Mouse (Mus musculus) stomach, embryonic 16.5 days (tissue): ENCODE measurements at regions not wholly inside any gene's neighbourhood (a gene's known extent, or its start where the extent isn't known, plus 50 kb on each side); places are given as distances from the start of the nearest gene placed in this dataset.

ENCODE experiments used
- ATAC-seq: fragments of 200-750 bp; cut with Nextera tagmentation; 2 replicates; pipeline ENCODE4 v1.8.0; 2017; ENCODE audit warnings: moderate number of reproducible peaks, moderate TSS enrichment; ENCODE audit not compliant: insufficient read depth, low FRiP score
- H3K27ac ChIP-seq: fragments of 300-500 bp; sonication (generic); 2 replicates; pipeline ENCODE4 v1.5.1; 2014; ENCODE audit warnings: low read length
- H3K27me3 ChIP-seq: fragments of 300-500 bp; sonication (generic); 2 replicates; pipeline ENCODE4 v1.6.1; 2014; ENCODE audit warnings: low read length, control low read depth, mixed read lengths; ENCODE audit not compliant: control insufficient read depth, insufficient read depth
- H3K36me3 ChIP-seq: fragments of 300-500 bp; sonication (generic); 2 replicates; pipeline ENCODE4 v1.6.1; 2014; ENCODE audit warnings: low read length; ENCODE audit not compliant: control insufficient read depth, insufficient read depth
- H3K4me1 ChIP-seq: fragments of 300-500 bp; sonication (generic); 2 replicates; pipeline ENCODE4 v1.6.1; 2014; ENCODE audit warnings: low read length, control low read depth, mixed read lengths; ENCODE audit not compliant: control insufficient read depth, insufficient read depth
- H3K4me2 ChIP-seq: fragments of 300-500 bp; sonication (generic); 2 replicates; pipeline ENCODE4 v1.6.1; 2014; ENCODE audit warnings: low read depth, low read length, mixed read lengths
- H3K4me3 ChIP-seq: fragments of 300-500 bp; sonication (generic); replicated peaks from 2 replicates; pipeline ENCODE4 v1.5.1; 2014; ENCODE audit warnings: mild to moderate bottlenecking, low read length
- H3K9ac ChIP-seq: fragments of 300-500 bp; sonication (generic); 2 replicates; pipeline ENCODE4 v1.6.1; 2014; ENCODE audit warnings: low read length
- H3K9me3 ChIP-seq: fragments of 300-500 bp; sonication (generic); replicated peaks from 2 replicates; pipeline ENCODE4 v1.6.1; 2016; ENCODE audit warnings: low read length, control low read depth; ENCODE audit not compliant: control insufficient read depth
- WGBS: fragments of 180-500 bp; shearing (Covaris S2); extraction: QIAGEN DNeasy Blood & Tissue Kit; methylation state at CpG from one replicate; pipeline ENCODE4 v1.1.7; 2014; 5-methylcytosine and 5-hydroxymethylcytosine counted together

DNA sequence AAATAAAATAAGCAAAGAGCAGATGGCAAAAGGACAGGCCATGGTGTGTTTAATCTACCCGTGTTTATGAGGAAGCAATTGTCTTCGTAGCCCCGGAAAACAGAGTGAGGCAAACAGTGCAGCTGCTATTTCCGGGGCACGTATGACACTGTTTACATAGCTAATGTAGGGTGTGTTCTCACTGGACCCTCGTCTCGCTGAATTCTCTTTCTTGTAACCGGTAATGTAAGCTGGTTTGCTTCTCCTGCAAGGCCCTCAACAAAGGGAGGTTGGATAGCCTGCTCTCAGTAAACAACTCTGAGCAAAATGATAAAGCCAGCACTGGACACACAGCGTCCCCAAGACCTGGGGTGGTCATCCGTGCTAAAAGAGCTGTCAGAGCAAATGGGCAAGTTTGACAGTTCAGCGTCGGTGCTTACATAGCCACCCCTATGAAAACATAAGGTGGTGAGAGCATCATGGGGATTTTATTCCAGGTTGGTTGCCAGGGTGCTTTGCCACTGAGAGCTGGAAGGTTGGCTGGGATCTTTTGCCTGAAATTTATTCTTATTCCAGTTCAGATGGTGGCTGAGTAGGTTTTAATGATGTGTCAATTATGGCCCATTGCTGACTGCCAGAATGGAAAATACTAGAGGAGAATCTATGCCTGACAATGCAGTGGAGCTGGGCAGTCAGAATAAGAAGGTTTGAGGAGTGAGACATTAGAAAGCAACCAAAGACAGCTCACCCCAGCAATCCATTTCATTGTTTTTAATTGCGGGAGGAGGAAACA lies 483.8 kb upstream of the Fam92a start:
- H3K9me3 ChIP-seq, result no peaks in the 10 kb centered on the region
- H3K36me3 ChIP-seq, result no peaks in the 10 kb centered on the region
- 0 out of 2 replicates have a peak, but pooled peaks cover 6% of the 10 kb centered on the region for H3K4me1 ChIP-seq
- H3K27me3 ChIP-seq, result no peaks in the 10 kb centered on the region
- H3K4me3 ChIP-seq, result peak overlapping the region; percentile 31
- H3K27ac ChIP-seq, result no peak overlapping the region
- H3K9ac ChIP-seq, result peak overlapping the region; percentile 34; the same call in 1 of the 2 replicates
- peak overlapping the region; percentile 59 for H3K4me2 ChIP-seq
- 19% methylated on average over 13 of the region's 13 CpGs for WGBS
- ATAC-seq, result peak; percentile 58; the same call in 1 of the 2 replicates

DNA sequence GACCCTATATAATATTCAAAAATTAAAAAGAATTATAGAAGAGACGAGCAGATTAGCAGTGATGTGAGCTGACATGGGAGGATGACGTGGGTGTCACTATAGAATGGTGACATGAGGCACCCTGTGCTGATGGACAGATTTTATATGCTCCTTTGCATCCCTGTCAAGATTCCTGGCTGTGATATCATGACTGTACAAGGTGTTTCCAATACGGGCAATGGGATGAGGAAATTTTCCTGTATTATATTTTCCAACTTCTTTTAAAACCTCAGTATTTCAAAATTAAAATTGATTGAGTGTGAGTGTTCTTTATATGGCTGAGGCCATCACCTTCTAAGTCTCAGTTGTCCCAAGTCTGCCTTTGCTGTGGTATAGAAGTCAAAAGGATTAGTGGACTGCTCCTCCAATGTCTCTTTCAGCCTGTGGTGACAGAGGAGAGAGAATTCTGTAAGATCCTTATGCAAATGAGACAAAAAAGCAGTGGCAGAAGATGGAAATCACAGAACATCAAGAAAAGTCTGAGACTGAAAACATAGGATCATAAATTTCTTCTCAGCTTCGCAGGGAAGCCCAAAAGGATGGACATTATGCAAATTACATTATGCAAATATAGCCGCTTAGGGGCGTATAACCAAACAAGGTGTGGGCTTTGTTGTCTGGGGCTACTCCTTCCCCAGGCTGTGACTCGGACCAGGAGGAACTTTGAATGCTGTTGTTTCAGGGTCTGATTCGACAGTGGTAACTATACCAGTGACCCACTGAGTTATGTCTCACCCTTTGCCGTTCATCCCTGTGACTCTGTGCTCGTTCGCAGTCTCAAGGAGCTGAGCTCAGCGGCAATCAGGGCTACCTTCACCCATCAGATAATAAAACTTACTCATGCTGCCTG lies 483.0 kb upstream of the Fam92a start:
- H3K9ac ChIP-seq, result 0 out of 2 replicates have a peak overlapping the region, but pooled peaks have one; percentile 34
- no peaks in the 10 kb centered on the region for H3K36me3 ChIP-seq
- no peaks in the 10 kb centered on the region for H3K27me3 ChIP-seq
- 0 out of 2 replicates have a peak, but pooled peaks cover 6% of the 10 kb centered on the region for H3K4me1 ChIP-seq
- H3K27ac ChIP-seq, result no peak overlapping the region
- WGBS, result 41% methylated on average over 12 of the region's 12 CpGs
- peak overlapping the region; percentile 59 for H3K4me2 ChIP-seq
- peak overlapping the region; percentile 31 for H3K4me3 ChIP-seq
- no peaks in the 10 kb centered on the region for H3K9me3 ChIP-seq
- ATAC-seq, result peak; percentile 44

DNA sequence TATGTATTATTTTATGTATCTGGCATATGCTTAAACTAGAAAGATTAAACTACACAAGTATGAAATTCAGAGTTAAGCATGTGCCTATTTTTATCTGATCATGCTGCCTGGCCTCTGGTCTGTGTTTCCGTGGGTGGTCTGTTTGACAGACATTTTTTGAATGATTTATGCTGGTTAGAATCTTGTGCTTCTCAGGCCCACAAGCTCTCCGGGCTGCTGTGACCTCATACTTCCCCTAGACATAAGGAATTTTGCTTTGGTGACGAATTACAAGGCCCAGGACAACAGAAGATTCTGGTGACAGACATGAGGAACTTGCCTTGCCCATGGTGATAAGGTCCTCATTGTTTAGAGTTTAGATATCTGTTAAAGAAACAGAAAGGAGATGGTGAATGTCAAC lies 475.9 kb upstream of the Fam92a start:
- no peaks in the 10 kb centered on the region for H3K36me3 ChIP-seq
- H3K9me3 ChIP-seq, result no peaks in the 10 kb centered on the region
- H3K4me2 ChIP-seq, result no peak overlapping the region
- no peak overlapping the region for H3K27ac ChIP-seq
- no peak for ATAC-seq
- 10% methylated on average over 3 of the region's 3 CpGs for WGBS
- H3K27me3 ChIP-seq, result no peaks in the 10 kb centered on the region
- peaks cover 3% of the 10 kb centered on the region; the same call in 1 of the 2 replicates for H3K4me1 ChIP-seq
- H3K9ac ChIP-seq, result no peak overlapping the region
- H3K4me3 ChIP-seq, result no peak overlapping the region

DNA sequence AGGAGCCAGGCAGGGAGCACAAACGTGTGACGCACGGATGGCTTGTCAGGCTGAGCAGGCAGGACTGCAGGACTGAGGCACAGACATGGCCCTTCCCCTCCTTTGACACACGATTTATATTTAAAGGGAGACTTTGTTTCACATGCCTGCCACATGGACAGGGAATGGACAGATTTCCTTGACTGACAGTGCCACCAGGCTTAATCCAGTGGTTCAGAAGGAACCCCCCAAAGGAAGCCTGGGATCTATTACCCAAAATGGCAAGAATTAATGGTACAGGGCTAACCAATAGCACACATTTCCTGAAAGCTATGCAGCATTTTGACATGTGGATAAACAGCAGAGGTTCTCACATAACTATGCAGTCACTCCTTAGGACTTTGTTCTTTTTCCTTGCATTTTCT lies 470.7 kb upstream of the Fam92a start:
- Histone ChIP-seq H3K27ac (no peak overlapping the region), H3K4me1 (peaks cover 4% of the 10 kb centered on the region; the same call in 1 of the 2 replicates), H3K9me3 (no peaks in the 10 kb centered on the region), H3K4me3 (no peak overlapping the region), H3K9ac (no peak overlapping the region), H3K4me2 (no peak overlapping the region), H3K27me3 (no peaks in the 10 kb centered on the region), H3K36me3 (no peaks in the 10 kb centered on the region)
- no peak for ATAC-seq
- 34% methylated on average over 4 of the region's 4 CpGs for WGBS

DNA sequence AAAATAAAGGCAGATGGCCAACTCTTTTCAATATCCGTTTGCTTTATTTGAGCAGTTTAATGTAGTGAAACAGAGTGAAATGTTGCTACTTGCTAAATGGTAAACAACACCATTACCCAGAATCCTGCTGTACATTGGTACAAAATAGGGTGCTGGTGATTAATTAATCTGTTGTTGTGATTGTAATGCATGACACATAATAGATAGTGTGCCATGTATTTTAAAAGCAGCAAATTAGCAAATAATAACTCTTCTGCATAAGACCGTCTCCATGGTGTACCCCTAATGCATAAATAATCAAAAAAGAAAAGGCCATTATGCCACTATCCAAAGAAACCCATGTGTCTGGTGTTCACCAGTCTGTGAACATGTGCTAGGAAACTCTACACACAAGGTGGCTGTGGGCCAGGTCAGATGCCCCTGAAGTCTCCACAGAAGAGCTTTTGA lies 457.6 kb upstream of the Fam92a start:
- Histone ChIP-seq H3K4me3 (no peak overlapping the region), H3K9me3 (no peaks in the 10 kb centered on the region), H3K4me1 (no peaks in the 10 kb centered on the region), H3K27ac (no peak overlapping the region), H3K27me3 (no peaks in the 10 kb centered on the region; the same call in 1 of the 2 replicates), H3K9ac (no peak overlapping the region), H3K36me3 (no peaks in the 10 kb centered on the region), H3K4me2 (no peak overlapping the region)
- no peak for ATAC-seq
- 71% methylated on average over 2 of the region's 2 CpGs for WGBS

DNA sequence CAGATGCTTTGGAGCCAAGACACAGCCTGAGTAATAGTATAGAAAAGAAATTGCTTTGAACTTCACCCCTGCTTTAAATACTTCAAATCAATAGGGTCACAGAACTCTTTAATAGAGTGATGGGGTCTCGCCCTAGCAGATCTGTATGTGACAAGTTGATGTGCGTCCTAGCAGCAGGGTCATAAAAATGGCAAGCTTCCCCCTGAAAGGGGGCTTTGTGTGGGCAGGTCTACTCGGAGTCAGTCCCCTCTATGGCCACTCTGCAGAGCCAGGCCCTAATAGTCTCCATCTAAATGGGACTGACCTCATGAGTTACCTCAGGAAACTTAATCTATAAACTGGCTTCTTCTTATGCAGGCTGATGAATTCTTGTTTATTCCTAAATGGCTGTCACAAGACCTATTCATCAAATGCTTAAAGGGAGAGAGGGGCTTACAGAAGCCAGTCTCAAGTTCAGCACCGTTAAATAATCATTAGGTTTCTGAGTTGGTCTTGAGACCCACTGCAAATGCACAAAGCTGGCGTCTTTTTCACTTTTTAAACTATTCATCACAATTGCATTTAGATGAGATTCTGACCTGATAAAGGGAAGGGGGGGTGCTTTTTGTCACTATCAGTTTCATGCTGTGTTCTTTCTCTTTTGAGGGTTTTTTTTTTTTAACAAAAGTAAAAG lies 457.0 kb upstream of the Fam92a start:
- Histone ChIP-seq H3K27me3 (no peaks in the 10 kb centered on the region; the same call in 1 of the 2 replicates), H3K4me1 (no peaks in the 10 kb centered on the region), H3K27ac (no peak overlapping the region), H3K9ac (no peak overlapping the region), H3K4me2 (no peak overlapping the region), H3K36me3 (no peaks in the 10 kb centered on the region), H3K9me3 (no peaks in the 10 kb centered on the region), H3K4me3 (no peak overlapping the region)
- 38% methylated on average over 5 of the region's 5 CpGs for WGBS
- no peak for ATAC-seq

DNA sequence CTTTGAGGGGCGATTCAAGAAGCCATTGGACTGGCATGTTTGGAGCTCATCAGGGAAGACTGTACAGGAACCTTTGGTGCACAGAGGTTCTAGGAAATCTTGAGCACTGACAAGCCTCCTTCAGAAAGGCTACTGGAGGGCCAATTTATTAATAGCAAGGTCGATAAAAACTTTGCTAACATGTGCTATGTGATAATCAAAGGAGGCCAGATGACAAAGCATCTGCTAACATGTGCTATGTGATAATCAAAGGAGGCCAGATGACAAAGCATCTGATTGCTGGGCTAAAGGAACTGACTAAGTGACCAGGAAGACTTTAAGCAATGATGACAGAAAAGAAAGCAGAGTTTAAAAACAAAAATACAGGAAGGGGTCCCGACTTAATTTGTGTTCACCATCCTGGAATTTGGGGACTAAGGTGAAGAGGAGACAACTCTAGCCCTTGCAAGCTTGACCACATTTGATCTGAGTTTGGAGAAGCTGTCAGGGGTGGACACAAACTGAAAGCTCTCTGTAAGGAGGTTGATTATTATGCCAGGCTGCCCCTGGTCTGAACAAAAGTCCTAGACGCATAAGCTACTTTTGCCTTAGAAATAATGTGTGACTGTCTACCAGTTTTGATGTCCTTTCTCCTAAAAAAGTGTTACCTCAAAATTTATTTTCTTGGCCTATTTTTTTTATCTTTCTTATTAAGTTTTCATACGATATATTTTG lies 455.5 kb upstream of the Fam92a start:
- H3K4me3 ChIP-seq, result no peak overlapping the region
- H3K9ac ChIP-seq, result no peak overlapping the region
- no peaks in the 10 kb centered on the region for H3K36me3 ChIP-seq
- ATAC-seq, result no peak
- no peaks in the 10 kb centered on the region for H3K4me1 ChIP-seq
- no peaks in the 10 kb centered on the region for H3K9me3 ChIP-seq
- no peaks in the 10 kb centered on the region; the same call in 1 of the 2 replicates for H3K27me3 ChIP-seq
- no peak overlapping the region for H3K4me2 ChIP-seq
- H3K27ac ChIP-seq, result no peak overlapping the region
- WGBS, result 82% methylated on average over 5 of the region's 5 CpGs

DNA sequence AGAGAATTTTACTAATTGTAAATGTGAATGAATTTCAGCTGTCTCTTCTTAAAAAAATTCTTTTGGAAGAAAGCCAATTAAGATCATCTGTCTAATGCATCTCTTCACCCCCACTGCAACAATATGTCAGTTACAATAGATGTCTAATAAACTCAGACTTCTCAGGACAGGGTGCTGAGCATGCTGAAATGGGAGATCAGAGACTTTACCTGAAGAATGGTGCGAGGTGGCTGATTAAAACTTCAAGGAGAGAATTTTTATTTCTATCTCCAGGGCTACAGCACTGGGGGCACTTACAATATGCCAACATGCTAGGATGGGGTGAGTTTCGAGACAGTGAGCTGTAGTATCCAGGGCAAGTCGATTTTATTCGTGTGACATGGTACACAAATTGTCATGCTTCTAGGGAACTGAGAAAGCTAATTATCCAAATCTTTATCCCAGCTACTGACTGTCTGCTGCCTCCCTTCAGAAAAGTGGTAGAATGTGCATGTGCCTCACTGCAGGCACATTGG lies 449.0 kb upstream of the Fam92a start:
- H3K4me2 ChIP-seq, result no peak overlapping the region
- H3K4me3 ChIP-seq, result no peak overlapping the region
- H3K9me3 ChIP-seq, result no peaks in the 10 kb centered on the region
- H3K4me1 ChIP-seq, result no peaks in the 10 kb centered on the region
- ATAC-seq, result no peak
- no peaks in the 10 kb centered on the region for H3K36me3 ChIP-seq
- H3K27ac ChIP-seq, result no peak overlapping the region
- 75% methylated on average over 4 of the region's 4 CpGs for WGBS
- H3K27me3 ChIP-seq, result no peaks in the 10 kb centered on the region
- no peak overlapping the region for H3K9ac ChIP-seq
